Mouse (Mus musculus) layer of hippocampus, postnatal 10 days (tissue): Measurements from ENCODE around the gene Ptprj. TPM values are rescaled to one million over a fixed set of nuclear protein-coding genes. Genes with fewer than 3 reads are reported as not detected.

Experiments used
- DNase-seq, 2 experiments: peaks; one replicate each; pipeline ENCODE4 v3.0.0; 2021; ENCODE audit warnings: low spot score in 2 of 2
- total RNA-seq, 2 experiments: library from RNA; stranded (reverse); gene quantifications; 2 replicates each; pipeline ENCODE4 v1.2.3; 2021

Ptprj gene
- total RNA-seq, 2 experiments from 2014 or later: 67.7 to 73.0 TPM

DNA sequence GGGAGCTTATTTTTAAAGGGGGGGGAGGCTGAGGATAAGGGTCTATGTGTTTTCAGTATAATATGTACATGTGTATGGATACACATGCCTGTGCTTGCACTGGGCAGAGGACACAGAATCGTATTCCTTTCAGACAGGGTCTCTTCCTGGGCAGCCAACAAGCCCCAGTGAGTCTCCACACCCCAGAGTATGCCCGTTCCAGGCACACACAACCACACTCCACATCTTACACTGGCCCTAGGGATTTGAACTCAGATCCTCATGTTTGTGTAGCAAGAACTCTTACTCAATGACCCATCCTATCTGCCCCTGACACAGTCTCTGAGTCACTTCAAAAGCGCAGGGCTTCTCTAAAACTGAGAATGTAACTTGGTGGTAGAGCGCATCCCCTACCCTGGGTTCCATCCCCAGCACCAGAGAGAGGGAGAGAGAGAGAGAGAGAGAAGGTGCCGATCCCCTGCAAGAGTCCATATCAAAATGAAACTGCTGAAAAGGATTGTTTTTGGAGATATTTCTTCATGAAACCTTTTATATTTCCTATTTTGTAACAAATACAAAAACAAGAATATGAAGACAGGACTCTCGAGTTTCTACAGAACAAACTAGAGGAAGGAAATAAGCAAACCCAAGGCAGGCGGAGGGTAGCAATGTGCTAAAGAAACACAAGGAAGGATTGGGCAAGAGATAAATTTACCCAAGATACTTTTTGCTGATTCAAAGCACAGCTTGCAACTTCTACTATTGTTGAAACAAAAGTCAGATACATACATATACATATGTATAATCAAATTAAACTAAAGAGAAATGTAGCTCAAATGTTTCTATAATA is 2.8 kb downstream of the Ptprj start:
- DNase-seq: no peak

DNA sequence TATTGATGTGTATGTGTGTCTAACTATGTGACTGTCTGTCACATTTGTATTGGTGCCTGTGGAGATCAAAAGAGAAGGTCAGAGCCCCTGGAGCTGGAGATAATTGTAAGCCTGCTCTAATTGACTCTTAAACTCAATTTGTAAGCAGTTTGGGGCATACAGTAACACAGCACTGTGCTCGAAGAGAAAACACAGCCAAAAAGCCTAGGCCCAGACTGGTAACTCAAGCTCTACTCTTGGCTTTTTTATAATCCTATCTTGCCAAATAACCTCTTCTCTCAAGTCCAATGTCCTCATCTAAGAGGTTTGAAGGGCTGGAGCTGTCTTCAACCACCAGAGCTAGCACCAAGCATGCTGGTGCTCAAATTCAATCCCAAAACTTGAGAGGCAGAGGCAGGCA is 3.5 kb downstream of the Ptprj start:
- no peak for DNase-seq

DNA sequence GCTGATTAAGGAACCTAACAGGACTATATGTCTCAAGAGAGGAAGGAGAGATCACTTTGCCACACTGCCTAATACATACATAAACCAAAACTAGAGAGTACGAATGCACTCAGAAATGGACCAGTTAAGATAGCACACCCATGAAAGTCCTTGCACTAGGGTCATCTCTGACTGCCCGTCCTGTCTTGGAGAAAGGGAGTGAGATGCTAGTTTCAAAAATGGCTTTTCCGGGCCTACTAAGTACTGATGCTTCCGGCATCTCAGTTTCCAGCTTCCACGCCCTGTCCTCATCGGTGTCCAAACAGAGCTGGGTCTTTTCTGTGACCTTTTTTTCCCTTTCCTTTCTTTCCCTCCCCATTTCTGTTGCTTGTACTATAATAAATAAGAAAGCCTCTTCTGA is 4.0 kb downstream of the Ptprj start:
- no peak for DNase-seq

DNA sequence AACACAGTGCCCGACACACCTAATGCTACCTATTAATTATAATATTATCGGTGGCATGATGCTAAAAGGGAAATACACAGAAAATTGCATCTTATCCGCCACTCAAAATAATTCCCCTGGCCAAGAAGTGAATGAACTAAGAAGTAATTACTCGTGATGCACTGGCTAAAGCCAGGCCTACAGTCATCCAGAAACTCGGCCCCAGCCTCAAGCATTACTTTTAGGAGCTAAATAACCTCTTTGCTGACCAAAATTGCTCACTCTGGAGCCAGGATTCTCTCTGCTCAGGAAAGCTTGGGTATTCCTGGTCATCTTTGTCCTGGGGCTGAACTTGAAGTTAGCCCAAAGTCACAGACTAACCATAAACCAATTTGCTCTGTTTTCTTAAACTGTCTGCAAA is 4.7 kb downstream of the Ptprj start:
- DNase-seq: no peak

DNA sequence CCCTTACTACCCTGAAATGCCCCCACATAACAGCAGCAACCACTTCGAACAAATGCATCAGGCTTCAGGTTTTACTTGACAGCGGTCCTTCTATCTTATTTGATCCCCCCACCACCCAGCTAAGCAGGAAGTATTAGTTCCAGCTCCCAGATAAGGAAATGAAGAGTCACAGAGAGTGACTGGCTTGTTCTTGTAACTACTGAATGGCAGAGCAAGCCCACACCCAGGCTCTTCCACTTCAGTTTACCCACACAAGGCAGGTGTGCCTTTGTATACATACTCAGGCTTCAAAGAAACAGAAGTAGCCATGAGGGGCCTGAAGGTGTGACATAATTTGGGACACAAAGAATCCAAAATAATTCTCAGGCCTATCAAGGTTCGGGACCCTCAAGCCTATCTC is 5.3 kb downstream of the Ptprj start:
- peak in 1 of 2 experiments; percentile 9 for DNase-seq

DNA sequence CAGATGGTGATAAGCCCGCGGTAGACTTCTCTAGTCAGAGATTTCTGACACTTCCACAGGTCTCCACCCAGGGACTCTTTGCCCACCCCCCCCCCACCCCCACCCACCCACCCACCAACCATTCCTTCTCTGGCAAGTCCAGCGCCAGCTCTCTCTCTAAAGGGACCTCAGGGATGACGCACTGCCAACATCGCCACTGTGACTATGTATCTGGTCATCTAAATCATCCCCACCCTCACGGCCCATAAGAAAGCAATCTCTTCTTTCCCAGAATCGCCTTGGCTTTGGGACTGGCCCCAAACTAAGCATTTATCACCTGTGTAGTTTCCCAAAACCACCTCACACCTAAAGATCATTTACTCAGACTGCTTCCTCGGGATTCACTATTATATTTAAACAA is 5.9 kb downstream of the Ptprj start:
- DNase-seq: peak in 1 of 2 experiments; percentile 12

DNA sequence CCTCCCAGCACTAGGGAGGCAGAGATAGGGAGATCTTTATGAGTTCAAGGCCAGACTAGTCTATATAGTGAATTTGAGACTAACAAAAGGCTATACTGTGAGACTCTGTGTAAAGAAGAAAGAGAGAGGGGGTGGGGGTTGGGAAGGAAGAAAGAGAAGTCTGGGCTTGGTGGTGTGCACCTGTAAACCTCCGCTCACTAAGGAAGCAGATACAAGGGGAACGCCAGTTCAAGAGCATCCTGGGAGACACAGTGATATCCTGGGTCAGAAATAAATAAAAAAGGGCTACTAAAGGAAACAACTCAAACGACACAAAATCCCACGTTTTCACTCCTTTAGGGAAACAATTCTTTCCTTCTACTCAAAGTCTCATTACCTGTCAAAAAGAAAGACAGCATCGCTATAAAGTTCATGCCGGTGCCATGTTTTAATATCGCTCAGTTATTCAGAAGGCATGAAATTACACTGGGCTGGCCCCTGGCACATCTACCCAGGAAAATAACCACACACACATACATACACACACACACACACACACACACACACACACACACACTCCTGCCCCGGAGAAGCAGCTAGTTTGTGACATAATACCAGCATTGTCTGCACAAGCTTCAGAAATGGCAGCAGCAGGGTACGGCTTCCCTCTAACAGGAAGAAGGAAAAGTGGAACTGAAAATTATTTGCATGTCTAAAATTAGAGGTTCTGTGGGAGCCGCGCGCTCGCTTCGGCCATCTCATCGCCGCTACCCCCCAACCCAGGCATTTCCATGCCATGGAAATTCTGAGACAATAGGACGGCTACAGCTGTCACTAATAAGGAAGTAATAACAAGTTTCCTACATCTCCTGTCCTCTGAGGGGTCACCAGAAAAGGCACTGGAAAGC is 6.6 kb downstream of the Ptprj start:
- DNase-seq: peak in 1 of 2 experiments; percentile 12

DNA sequence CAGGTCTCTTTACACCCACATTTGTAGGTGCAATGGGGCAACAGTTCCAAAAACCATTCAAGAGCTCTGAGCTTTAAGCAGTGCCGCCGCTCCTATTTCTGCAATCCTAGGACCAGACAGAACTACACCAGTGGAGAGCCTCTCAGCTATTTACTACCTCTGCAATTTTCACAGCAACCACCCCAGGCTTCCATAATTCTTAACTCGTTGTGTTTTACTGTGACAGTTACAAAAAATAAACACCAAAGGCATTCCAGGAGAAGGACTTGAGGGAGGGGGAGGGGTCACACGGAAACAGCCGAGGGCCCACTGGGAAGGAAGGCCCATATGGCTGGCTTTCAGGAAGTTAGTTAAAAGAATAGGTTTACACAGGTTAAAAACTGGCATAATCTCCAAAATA is 8.3 kb downstream of the Ptprj start:
- peak in 1 of 2 experiments; percentile 2 for DNase-seq

DNA sequence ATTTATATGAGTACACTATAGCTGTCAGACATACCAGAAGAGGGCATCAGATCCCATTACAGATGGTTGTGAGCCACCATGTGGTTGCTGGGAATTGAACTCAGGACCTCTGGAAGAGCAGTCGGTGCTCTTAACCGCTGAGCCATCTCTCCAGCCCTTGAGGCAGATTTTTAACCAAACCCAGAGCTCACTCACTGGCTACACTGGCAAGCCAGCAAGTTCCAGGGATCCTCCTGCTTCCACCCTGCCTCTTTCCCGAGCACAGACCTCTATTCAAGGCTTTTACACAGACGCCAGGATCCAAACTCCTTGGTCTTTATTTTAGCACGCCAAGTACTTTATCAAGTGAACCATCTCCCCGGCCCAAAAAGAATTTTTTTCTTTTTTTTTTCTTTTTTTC is 9.0 kb downstream of the Ptprj start:
- DNase-seq: peak in 1 of 2 experiments; percentile 10

DNA sequence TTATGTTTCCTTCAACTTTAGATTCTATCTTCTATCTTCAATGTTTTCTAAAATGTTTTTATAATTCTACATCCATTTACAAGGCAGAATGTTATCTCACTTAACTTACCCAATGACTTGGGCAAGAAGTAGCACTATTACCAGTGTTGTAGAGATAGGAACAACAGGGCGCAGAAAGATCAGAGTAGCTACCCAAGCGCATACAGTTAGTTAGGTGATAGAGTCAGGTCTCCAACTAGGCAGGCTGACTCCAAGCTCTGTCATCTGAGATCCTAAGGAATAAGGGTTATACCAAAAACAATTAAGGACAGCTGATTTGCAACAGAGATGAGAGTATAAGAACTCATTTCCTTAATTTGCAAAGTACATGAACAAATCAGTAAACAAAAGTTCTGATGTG is 9.6 kb downstream of the Ptprj start:
- DNase-seq: no peak

DNA sequence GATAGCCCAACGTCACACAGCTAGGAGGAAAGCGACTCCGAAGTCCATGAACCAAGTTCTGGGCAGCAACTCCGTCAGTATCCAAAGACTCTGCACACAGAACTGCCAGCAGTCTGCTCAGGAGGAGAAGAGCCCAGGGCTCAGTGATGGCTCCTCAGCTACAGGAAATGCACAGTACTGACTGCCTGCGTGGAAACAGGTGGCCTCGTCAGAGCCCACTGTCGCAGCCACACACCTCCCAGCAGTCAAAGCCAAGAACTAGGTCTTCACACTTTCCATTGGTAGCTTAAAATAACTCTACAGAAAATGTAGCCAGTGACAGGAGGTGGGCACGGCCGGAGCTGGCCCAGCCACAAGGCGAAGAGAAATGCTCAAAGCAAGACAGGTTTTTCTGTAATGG is 10.2 kb downstream of the Ptprj start:
- no peak for DNase-seq

DNA sequence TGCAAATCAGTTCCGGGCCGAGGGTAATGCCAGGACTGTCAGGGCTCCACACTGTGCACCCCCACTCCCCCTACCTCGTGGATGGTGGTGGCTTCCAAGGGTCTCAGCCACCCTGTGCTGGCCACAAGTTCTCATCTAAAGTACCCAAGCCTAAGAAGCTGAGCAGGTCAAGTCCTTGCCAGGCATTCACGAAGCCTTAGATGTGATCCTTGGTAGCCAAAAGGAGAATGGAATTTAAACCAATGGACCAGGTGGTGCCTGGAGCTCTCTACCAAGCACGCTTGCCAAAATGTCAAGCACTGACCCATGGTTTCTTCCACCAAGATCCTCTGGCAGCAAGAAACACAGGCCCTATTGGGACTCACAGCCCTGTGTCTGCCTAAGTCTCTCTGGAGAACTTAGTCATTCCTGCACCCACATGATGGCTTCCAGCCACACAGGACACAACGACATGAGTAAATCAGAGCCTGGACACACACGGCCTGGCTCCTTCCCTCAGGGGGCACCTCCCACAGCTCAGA is 11.4 kb downstream of the Ptprj start:
- DNase-seq: no peak

DNA sequence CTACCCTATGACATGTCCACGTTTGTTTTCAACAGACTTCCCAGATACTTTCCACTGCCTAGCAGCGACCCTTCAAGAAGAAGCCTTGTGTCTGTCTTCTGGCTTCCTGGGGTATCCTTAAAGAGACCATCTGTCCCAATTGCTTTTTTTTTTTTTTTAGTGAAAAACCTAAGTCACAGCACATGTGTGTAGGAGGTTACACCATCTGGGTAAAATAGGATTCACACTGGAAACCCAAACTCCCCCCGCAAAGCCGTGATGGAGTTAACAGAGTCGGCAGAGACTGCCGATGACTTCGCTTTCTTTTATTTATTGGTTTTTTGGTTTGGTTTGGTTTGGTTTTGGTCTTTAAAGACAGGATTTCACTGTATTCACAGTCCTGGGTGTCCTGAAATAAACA is 12.4 kb downstream of the Ptprj start:
- no peak for DNase-seq

DNA sequence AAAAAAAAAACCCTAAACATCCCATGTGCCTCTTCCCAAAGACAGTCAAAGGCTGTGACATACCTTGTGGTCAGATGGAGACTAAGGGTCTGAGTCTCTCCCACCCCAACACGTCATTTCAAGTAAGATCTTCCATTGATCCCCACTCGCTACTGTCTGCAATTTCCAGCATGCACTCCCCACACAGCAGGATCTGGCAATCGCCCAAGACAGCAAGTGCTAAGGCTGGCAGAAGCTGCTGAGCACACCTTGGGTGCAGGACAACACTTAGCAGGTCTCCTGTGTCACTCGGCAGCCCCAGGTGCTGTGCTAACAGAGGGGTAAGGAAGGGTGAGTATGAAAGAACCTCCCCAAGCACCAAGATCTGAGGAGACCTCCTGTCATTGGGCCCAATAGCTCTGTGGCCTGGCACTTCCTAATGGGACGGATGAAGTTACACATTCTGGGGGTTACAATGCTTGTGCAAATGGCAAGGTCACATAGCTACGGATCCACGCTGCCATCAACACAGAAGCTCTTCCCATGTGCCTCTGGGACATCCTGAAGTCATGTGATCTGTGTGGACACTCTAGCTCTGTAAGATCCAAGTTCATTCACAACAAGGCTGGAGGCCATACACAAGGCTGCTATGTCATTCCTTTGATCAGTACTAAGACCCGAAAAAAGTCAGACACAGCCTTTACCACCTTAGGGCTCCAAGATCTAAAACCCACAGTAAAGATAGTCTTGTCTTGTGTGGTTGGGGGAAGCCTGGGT is 13.5 kb downstream of the Ptprj start:
- DNase-seq: peak; percentile 30 to 51

DNA sequence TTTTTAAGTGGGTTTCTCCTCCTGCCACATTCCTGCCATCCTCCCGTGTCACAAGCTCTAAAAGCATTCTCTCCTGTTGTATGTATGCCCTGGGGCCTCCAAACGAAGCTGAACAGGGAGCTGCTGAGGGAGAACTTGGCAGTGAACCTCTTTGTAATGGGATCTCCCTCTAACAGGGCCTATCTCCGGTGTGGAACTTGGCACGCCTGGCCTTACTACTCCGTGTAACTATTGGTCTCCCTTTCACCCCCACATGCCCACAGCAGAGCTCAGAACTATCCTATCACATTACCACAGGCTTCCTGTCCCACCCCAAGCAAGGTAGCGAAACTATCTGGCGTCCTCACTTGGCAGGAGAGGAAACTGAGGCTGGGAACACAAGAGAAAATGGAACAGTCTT is 14.4 kb downstream of the Ptprj start:
- no peak for DNase-seq

DNA sequence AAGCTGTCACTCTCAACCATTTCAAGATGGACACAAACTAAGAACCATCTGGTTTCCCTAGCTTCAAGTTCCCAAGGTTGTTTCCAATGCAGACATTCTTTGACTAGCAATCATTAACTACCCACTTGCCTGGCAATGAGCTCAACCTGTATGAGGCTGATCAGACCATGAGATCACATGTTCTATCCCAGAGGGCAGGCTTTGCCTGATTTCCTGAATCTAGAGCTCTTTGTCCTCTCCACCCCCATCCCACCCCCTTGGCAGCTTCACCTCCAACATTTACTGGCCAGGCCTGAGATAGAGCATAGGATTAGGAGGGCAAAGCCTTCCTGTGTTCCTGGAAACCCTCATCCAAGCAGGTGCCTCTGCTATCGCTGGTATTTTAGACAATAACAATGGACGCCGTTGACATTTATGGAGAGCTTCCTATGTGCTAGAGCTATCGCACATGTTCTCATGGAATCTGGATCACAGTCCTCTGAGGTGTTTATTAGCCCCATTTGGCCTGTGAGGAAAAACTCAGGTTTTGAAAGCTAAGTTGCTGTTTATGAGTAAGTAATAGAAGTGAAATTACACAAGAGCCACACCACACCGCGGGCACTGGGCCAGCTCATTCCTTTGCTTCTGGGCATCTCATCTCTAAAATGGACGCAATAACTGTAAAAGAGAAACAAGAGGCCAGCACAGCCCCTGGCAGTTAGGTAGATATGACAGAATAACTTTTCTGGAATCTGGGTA is 15.1 kb downstream of the Ptprj start:
- DNase-seq: no peak

DNA sequence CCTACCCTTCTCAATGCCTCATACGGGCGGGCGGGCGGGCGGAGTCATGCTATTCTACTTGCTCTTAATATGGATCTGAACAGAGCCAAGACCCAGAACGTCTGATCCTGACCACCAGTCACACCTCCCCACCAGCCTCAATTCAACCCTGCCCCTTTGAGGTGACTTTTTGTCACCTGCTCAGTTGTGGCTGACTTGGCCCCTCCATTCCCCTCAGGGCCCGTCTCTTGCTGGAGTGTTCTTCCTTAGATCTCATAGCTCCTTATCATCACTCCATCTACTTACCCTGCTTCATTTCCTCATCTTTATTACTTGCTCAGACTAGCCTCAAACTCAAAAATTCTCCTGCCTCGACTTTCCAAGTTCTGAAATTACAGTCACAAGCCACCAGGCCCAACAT is 15.9 kb downstream of the Ptprj start:
- DNase-seq: no peak

DNA sequence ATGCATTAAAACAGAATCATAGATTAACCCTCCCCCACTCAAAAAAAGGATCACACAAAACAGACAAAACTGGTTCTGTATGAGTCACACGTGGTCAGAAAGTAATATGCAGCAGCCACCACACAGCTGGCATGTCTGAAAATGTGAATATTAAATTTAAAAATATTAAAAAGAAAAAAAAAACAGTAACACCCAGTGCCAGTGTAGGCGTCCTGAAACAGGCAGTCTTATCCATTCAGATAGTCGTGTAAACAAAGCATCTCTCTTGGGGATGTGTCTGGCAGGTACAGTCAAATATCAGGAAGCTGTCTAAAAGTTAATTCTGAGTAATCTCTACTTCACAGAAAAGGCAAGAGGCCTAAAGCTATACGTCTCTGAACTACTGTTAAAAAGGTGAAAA is 17.3 kb downstream of the Ptprj start:
- no peak for DNase-seq

DNA sequence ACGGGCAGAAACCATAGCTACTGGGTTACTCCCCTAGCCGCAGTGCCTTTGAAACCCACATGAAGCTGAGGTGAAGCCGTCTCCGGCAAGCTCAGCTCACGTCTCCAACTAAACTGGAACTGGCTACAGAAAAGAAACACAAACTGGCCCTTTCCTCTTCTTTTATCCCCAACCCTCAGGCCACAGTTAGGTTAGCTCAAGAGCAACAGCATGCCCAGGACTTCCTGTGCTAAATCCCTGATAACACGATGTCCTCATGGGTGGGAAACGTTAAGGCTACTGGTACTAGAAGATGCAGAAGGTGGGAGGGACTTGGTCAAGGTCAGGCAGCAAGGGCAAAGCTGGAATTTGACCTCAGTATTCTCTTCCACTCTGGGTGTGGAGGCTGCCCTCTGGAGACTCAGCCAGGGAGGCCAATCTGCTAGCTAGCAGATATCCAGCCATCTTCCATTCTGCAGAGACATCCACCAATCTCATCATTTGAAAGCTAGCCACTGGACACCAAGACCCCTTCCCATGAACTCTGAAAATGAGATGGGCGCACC is 18.2 kb downstream of the Ptprj start:
- no peak for DNase-seq

DNA sequence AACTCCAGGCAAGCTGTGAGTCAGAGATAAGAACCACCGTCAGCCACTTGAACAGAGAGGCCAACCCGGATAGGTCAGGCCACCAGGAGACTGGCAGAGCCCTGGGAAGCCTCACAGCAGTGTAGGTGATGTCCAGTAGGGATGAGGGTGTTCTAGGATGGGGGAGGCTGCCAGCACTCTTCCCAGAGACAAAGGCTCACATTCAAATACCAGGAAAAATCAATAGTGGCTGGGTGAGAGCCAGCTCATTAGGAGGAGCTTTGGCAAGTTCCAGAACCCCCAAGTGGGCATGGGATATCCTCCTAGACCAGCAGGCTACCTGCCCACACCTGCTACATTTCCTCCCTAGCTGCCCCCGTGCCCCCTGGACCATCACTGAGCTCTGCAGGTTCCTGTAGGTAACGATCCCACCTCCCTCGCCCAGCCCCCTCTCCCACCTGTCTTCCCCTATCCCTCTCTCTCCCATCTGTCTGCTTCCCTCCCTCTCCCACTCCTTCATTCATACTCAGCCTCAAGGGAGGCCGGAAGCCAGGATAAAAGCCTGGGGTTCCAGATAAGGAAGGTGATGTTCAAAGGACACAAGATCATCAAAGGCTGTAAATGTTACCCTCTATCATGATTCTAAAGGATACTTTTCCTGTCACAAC is 20.1 kb downstream of the Ptprj start:
- peak in 1 of 2 experiments; percentile 26 for DNase-seq
